Mouse (Mus musculus): ENCODE results near the gene Tgfa. TPM values are rescaled to one million over a fixed set of nuclear protein-coding genes. Genes with fewer than 3 reads are reported as not detected.

Tgfa gene
- polyA plus RNA-seq, 1 experiment from 2014 or later = 3.6 TPM

DNA sequence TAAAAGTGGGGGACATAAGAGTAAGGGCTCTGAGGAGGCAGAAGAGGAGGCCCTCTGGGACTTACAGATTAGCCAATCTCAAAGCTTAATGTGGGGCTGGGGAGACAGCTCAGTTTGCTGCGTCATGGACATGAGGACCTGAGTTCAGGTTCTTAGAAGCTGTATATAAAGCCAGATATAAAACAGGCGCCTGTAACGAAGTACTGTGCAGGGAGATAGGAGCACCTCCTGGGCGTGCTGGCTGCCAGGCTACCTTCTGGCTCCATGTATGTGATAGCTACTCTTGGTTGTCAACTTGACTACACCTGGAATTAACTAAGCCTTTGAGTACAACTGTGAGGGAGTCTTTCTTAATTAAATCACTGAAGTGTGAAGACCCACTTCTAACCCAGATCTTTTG, 110.7 kb downstream of the Tgfa start:
- no peak overlapping the region for H3K4me2 ChIP-seq
- 85% methylated on average over 4 of the region's 4 CpGs for WGBS
- H3K27ac ChIP-seq = no peak overlapping the region
- no peak overlapping the region for H3K4me3 ChIP-seq
- no peak overlapping the region for H3K9ac ChIP-seq
- H3K27me3 ChIP-seq = no peaks in the 10 kb centered on the region
- no peaks in the 10 kb centered on the region for H3K4me1 ChIP-seq
- H3K9me3 ChIP-seq = no peaks in the 10 kb centered on the region
- no peaks in the 10 kb centered on the region for H3K36me3 ChIP-seq
- ATAC-seq (ENCODE audit: insufficient number of reproducible peaks, insufficient read depth, low FRiP score, low TSS enrichment, low read depth) = no peak

- H3K9ac ChIP-seq = no peak overlapping the region
- no peaks in the 10 kb centered on the region for H3K9me3 ChIP-seq
- no peak overlapping the region for H3K4me3 ChIP-seq
- no peaks in the 10 kb centered on the region for H3K4me1 ChIP-seq
- H3K4me2 ChIP-seq = no peak overlapping the region
- 85% methylated on average over 1 of the region's 1 CpGs for WGBS
- no peak overlapping the region for H3K27ac ChIP-seq
- no peaks in the 10 kb centered on the region for H3K36me3 ChIP-seq
- no peaks in the 10 kb centered on the region for H3K27me3 ChIP-seq
- ATAC-seq (ENCODE audit: insufficient number of reproducible peaks, insufficient read depth, low FRiP score, low TSS enrichment, low read depth) = no peak
These were observed 119.0 kb downstream of the Tgfa start for GRCm38 (mm10) chr6:86314011-86314410.

GRCm38 (mm10) chr6:86317066-86317465, 122.0 kb downstream of the Tgfa start:
- WGBS = 65% methylated on average over 1 of the region's 1 CpGs
- Histone ChIP-seq H3K4me1 (no peaks in the 10 kb centered on the region), H3K4me3 (no peak overlapping the region), H3K27me3 (no peaks in the 10 kb centered on the region), H3K36me3 (no peaks in the 10 kb centered on the region), H3K27ac (no peak overlapping the region), H3K9me3 (no peaks in the 10 kb centered on the region), H3K4me2 (no peak overlapping the region), H3K9ac (no peak overlapping the region)
- no peak for ATAC-seq (ENCODE audit: insufficient number of reproducible peaks, insufficient read depth, low FRiP score, low TSS enrichment, low read depth)

DNA sequence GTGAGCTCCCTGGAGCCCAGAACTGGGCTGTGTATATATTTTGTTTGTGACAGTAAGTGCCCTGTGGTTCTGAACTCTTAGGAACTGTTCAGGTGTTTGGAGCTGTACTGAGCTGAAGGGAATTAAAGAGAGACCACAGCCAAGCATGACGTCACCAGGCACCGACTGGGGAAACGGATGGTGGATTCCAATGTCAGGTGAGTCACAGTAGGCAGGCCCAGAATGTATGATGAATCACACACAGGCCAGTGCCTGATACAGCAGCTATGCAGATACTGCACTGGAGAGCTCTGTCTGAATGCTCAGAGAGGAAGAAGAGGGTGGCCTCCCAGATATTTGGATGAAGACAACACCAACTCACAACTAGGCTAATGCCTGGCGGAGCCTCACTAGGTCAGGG, 123.8 kb downstream of the Tgfa start:
- Histone ChIP-seq H3K4me2 (no peak overlapping the region), H3K4me3 (no peak overlapping the region), H3K4me1 (no peaks in the 10 kb centered on the region), H3K9me3 (no peaks in the 10 kb centered on the region), H3K9ac (no peak overlapping the region), H3K27me3 (no peaks in the 10 kb centered on the region), H3K27ac (no peak overlapping the region), H3K36me3 (no peaks in the 10 kb centered on the region)
- no peak for ATAC-seq (ENCODE audit: insufficient number of reproducible peaks, insufficient read depth, low FRiP score, low TSS enrichment, low read depth)
- WGBS = 76% methylated on average over 4 of the region's 4 CpGs

- no peak for ATAC-seq (ENCODE audit: insufficient number of reproducible peaks, insufficient read depth, low FRiP score, low TSS enrichment, low read depth)
- no peaks in the 10 kb centered on the region for H3K36me3 ChIP-seq
- no peaks in the 10 kb centered on the region for H3K27me3 ChIP-seq
- H3K4me3 ChIP-seq = no peak overlapping the region
- no peaks in the 10 kb centered on the region for H3K9me3 ChIP-seq
- H3K27ac ChIP-seq = no peak overlapping the region
- H3K9ac ChIP-seq = no peak overlapping the region
- no peaks in the 10 kb centered on the region for H3K4me1 ChIP-seq
- H3K4me2 ChIP-seq = no peak overlapping the region
- 86% methylated on average over 5 of the region's 5 CpGs for WGBS
These were observed 127.1 kb downstream of the Tgfa start for GRCm38 (mm10) chr6:86322031-86322563.

- Histone ChIP-seq H3K4me3 (no peak overlapping the region), H3K9ac (no peak overlapping the region), H3K4me2 (no peak overlapping the region), H3K27ac (no peak overlapping the region), H3K27me3 (no peaks in the 10 kb centered on the region), H3K9me3 (no peaks in the 10 kb centered on the region), H3K36me3 (no peaks in the 10 kb centered on the region), H3K4me1 (no peaks in the 10 kb centered on the region)
- WGBS = 94% methylated on average over 9 of the region's 9 CpGs
- no peak for ATAC-seq (ENCODE audit: insufficient number of reproducible peaks, insufficient read depth, low FRiP score, low TSS enrichment, low read depth)
These were observed 128.0 kb downstream of the Tgfa start for GRCm38 (mm10) chr6:86322991-86323390.

DNA sequence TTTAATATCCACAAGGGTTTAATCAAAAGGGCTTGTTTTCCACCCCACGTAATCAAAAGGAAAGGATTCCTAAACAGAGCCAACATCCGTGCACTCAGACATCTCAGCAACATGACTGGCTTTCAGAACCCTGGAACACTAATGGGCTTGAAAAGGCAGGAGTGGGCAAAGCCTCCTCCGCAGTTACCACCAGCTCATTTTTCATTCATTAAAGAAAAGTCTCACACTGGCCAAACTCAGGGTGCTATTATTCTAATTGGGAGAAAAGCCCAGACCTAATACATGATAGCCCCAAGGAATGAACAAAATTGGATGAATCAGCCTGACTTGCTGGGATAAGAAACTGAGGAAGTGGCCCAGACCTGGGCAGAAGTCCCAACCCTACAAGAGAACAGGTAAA, 129.4 kb downstream of the Tgfa start:
- Histone ChIP-seq H3K4me2 (no peak overlapping the region), H3K36me3 (no peaks in the 10 kb centered on the region), H3K4me1 (no peaks in the 10 kb centered on the region), H3K4me3 (no peak overlapping the region), H3K27ac (no peak overlapping the region), H3K9me3 (no peaks in the 10 kb centered on the region), H3K27me3 (no peaks in the 10 kb centered on the region), H3K9ac (no peak overlapping the region)
- no peak for ATAC-seq (ENCODE audit: insufficient number of reproducible peaks, insufficient read depth, low FRiP score, low TSS enrichment, low read depth)
- WGBS = 63% methylated on average over 3 of the region's 3 CpGs

Other genes with a start within 250 kb of the Tgfa start
- gene Dusp11, start 233.6 kb upstream of the Tgfa start, polyA plus RNA-seq (2015; fragmentation: Nextera tagmentation; extraction: Ambion mirVana) = 48.6 and 55.6 TPM in 2 replicates
- not detected in 2 replicates for gene Figla, start 179.1 kb upstream of the Tgfa start, polyA plus RNA-seq (2015; fragmentation: Nextera tagmentation; extraction: Ambion mirVana)
- gene Add2, start 166.5 kb upstream of the Tgfa start, polyA plus RNA-seq (2015; fragmentation: Nextera tagmentation; extraction: Ambion mirVana) = 8.7 and 9.4 TPM in 2 replicates
- gene Fam136a, start 170.4 kb downstream of the Tgfa start, polyA plus RNA-seq (2015; fragmentation: Nextera tagmentation; extraction: Ambion mirVana) = 125 TPM in 2 replicates
- 768 and 781 TPM in 2 replicates for gene Snrpg, start 176.1 kb downstream of the Tgfa start, polyA plus RNA-seq (2015; fragmentation: Nextera tagmentation; extraction: Ambion mirVana)
- gene Pcyox1, start 201.9 kb downstream of the Tgfa start, polyA plus RNA-seq (2015; fragmentation: Nextera tagmentation; extraction: Ambion mirVana) = 80.4 and 89.2 TPM in 2 replicates
- gene Tia1, start 209.0 kb downstream of the Tgfa start, polyA plus RNA-seq (2015; fragmentation: Nextera tagmentation; extraction: Ambion mirVana) = 279 and 301 TPM in 2 replicates
- gene Gm44790, start 231.4 kb downstream of the Tgfa start, polyA plus RNA-seq (2015; fragmentation: Nextera tagmentation; extraction: Ambion mirVana) = not detected in 2 replicates
- 27.9 and 31.4 TPM in 2 replicates for gene C87436, start 243.2 kb downstream of the Tgfa start, polyA plus RNA-seq (2015; fragmentation: Nextera tagmentation; extraction: Ambion mirVana)